Mouse (Mus musculus): Measurements from ENCODE around the gene Zfp628.

DNA sequence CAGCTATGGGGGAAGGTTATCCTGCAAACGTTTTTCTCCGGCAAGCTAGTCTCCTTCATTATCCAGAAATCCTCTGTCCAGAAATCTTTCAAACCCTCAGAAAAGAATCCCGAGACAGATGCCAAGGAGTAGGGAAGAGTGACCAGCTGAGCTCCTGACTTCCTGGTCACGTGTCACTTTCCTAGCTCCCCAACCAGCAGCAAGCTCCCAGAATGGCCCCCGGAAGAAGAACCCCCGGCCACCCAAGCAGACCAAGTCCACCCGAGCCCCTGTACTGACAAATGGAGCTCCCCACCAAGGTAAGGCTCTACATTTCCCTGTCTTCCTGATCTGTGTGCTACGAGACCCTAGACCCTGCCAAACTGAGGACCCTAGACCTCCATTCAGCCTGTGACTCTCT lies 12.7 kb downstream of the Zfp628 start:
- TF ChIP-seq CTCF (IDR thresholded peaks at IDR 0.05; ENCODE audit: borderline replicate concordance, insufficient read depth, low read depth, low read length) (no peak), POLR2A (IDR thresholded peaks at IDR 0.05; ENCODE audit: borderline replicate concordance, insufficient read depth, low read length) (no peak)

Measured in cerebellum, adult 2 months (tissue).